Mouse (Mus musculus) G1E (cell line): Measurements from ENCODE around the gene B230307C23Rik.
"Not testable (repeated sequence)": the region's sequence is repeated elsewhere in the genome, so short reads cannot be mapped to it uniquely, and the experiment has no call there.

ENCODE experiments used
- CTCF ChIP-seq: IDR thresholded peaks from 2 replicates; pipeline ENCODE4 v1.5.1; 2012; ENCODE audit warnings: low read depth, low read length, inconsistent platforms, mixed read lengths
- GATA1 ChIP-seq: IDR thresholded peaks from 2 replicates; pipeline ENCODE4 v1.6.1; 2012; ENCODE audit warnings: borderline replicate concordance, low read length, inconsistent platforms, mixed read lengths
- POLR2AphosphoS5 ChIP-seq: IDR thresholded peaks from 2 replicates; pipeline ENCODE4 v1.6.1; 2012; ENCODE audit warnings: low read depth, low read length, inconsistent platforms; ENCODE audit not compliant: insufficient replicate concordance

GRCm38 (mm10) chr16:97997383-97997731 lies 242 bp downstream of the B230307C23Rik start:
- not testable (repeated sequence) for TF ChIP-seq CTCF, POLR2AphosphoS5, GATA1
